Mouse (Mus musculus) Patski (cell line): ENCODE measurements around the gene Gm3642. TPM values are rescaled to one million over a fixed set of nuclear protein-coding genes. Genes with fewer than 3 reads are reported as not detected.
"Not testable (repeated sequence)": the region's sequence is repeated elsewhere in the genome, so short reads cannot be mapped to it uniquely, and the experiment has no call there.

Experiments used
- ATAC-seq: fragments of 100-300 bp; one replicate; pipeline ENCODE4 v1.8.0; 2021
- CTCF ChIA-PET: fragments of 350-600 bp; sonication (Branson Sonifier 250); formaldehyde crosslinking; loops from one replicate; lab custom pipeline; 2022; ENCODE audit warnings: inconsistent platforms; lab: Charles Lee
- POLR2A ChIA-PET: fragments of 350-600 bp; sonication (Branson Sonifier 250); formaldehyde crosslinking; loops from one replicate; lab custom pipeline; 2022; ENCODE audit warnings: antibody characterized with exemption, inconsistent platforms; lab: Charles Lee
- DNase-seq: peaks from one replicate; pipeline ENCODE4 v3.0.0-alpha.2; 2011; ENCODE audit warnings: low read depth, low spot score
- H3K27me3 ChIP-seq: fragments of 371-371 bp; one replicate; pipeline ENCODE4 v1.5.1; 2021
- in situ Hi-C: fragments of 300-500 bp; cut with MboI; formaldehyde crosslinking; loops from 3 replicates; pipeline ENCODE4 v1.11.1; 2018; ENCODE audit warnings: low pct_unique_long_range_greater_than_20kb, mixed read lengths
- polyA plus RNA-seq: library from polyadenylated mRNA; unstranded; gene quantifications from one replicate; pipeline ENCODE4 v1.2.3, GENCODE M21; 2021

Gene Gm3642
- polyA plus RNA-seq, result not detected

DNA sequence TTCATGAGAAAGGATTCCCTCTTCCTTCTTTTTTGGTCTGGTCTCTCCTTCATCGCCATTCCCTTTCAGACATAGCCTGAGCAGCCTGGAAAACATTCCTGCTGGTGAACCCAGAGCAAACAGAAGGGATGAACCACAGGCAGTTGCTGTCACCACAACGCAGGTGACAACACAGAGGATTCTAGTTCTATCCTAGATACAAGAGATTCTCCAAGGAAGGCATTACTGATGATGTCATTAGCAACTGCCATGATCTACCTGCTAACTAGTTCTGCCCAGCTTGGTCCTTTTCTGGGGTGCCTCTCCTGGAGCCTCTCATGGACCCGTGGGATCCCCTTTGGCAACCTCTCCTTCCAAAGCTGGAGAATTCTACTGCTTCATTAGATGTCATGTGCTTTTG is at the start of gene Gm3642:
Gm3642 (minus strand) TSS at position 101 of the 400 bp plus-strand sequence.
- DNase-seq, H3K27me3 ChIP-seq, POLR2A ChIA-PET, CTCF ChIA-PET, ATAC-seq, in situ Hi-C loops: not testable (repeated sequence)

DNA sequence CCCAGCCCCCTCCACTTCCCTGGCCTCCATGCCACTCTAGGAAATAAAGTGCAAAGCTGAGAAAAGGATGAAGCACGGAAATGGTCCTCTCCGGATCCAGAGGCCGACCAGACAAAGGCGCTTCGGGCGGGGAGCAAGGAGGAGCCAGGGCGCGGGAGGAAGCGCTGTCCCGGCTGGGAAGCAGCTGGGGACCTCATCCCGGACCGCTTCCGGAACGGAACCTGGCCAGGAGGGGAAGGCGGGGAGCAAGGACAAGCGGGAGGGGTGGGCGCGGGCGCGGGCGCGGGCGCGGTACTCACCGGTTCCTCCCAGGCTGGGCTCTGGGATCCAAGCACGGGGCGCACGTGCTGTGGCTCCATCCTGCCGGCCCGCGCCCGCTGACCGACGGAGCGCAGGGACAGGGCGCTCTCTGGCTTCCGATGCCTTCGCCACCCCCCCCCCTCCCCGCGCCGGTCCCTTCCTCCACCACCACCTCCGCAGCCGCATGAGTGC is 49.5 kb upstream of the Gm3642 start, which contains the start of gene Gm3667:
Gm3667 (minus strand) TSS at position 442 of the 492 bp plus-strand sequence.
- H3K27me3 ChIP-seq, POLR2A ChIA-PET, ATAC-seq, DNase-seq, in situ Hi-C loops, CTCF ChIA-PET: not testable (repeated sequence)

DNA sequence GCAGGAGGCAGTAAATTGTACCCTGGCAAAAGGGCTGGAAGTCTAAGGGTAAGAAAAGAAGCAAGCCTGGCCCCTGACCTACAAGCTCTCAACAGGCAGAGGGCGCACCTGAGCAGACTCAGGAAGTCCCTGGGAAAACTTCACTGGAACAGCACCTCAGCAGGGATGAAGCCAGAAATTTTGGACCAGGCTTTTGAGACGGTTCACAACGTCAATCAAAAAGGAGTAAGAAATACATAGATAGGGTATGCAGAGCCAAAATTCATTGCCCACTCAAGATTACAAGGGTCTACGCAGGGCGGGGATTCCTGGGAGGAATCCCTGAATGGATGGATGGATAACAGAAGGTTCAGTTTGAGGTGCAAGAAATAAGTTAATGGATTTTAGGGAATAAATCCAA is 48.7 kb upstream of the Gm3642 start:
- DNase-seq, CTCF ChIA-PET, POLR2A ChIA-PET, in situ Hi-C loops, ATAC-seq, H3K27me3 ChIP-seq: not testable (repeated sequence)

DNA sequence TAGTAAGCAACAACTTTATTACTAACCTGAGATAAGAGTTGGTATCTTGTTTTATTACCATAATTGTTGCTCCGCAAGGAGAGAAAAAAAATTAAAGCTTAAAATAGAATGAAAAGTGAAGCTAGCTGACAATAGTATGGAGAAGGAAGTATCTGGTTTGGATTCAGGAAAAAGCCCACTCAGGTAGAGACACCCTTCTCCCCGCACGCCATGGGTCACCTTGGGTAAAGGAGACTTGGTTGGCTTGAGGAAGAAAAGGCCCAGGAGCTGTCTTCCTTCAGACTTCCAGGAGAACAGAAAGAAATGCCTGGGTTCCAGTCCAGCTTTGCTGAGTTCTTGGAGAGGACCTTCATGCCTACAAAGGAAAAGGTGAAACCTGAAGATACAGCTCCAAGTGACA is 16.8 kb downstream of the Gm3642 start:
- CTCF ChIA-PET, in situ Hi-C loops, DNase-seq, H3K27me3 ChIP-seq, ATAC-seq, POLR2A ChIA-PET: not testable (repeated sequence)

Other genes with a start within 250 kb of the Gm3642 start
- gene Gm3629, start 249.7 kb downstream of the Gm3642 start, polyA plus RNA-seq, result not detected
- not detected for gene Gm3460, start 217.9 kb downstream of the Gm3642 start, polyA plus RNA-seq
- not detected for gene Gm10251, start 156.1 kb downstream of the Gm3642 start, polyA plus RNA-seq
- gene Gm8050, start 120.1 kb downstream of the Gm3642 start, polyA plus RNA-seq, result not detected
- 3.4 TPM for gene Gm3636, start 98.0 kb downstream of the Gm3642 start, polyA plus RNA-seq
- gene Gm8362, start 65.9 kb downstream of the Gm3642 start, polyA plus RNA-seq, result not detected
- gene Gm3667, start 49.7 kb upstream of the Gm3642 start, polyA plus RNA-seq, result not detected
- not detected for gene Gm6356, start 133.5 kb upstream of the Gm3642 start, polyA plus RNA-seq
- gene Gm10406, start 187.1 kb upstream of the Gm3642 start, polyA plus RNA-seq, result not detected
- not detected for gene Gm3685, start 204.7 kb upstream of the Gm3642 start, polyA plus RNA-seq